Mouse (Mus musculus): Measurements from ENCODE around the gene Smim6.

DNA sequence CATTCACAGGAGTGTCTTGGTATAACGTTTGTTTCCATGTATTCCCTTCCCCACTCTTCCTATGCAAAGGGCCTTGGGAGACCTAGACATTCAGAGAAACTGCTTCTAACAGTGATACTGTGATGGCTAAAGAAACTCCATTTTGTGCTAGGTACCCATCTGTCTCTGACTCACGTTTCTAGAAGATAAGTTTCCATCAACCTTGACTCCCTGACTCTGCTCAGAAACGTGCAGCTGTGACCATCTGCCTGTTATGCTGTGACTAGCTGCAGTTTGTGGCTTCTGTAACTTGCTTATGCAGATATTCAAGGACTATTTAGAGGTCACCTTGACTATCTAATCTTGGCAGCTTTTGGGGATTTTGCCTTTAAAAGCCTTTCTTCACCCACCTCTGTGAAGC is 19.4 kb downstream of the Smim6 start:
- no peak for TF ChIP-seq POLR2A (IDR thresholded peaks at IDR 0.05; ENCODE audit: low read depth, low read length)
- TF ChIP-seq CTCF (IDR thresholded peaks at IDR 0.05; ENCODE audit: extremely low read depth, insufficient read depth, insufficient read length, insufficient replicate concordance) = no peak

Measured in spleen, adult 2 months (tissue).